Mouse (Mus musculus) liver, postnatal 0 days (tissue): ENCODE results near the gene Pilra.

Experiments used
- CTCF ChIP-seq: sonication (generic); IDR thresholded peaks from 2 replicates; pipeline ENCODE4 v1.5.1; 2016; ENCODE audit warnings: antibody characterized with exemption, low read depth
- EP300 ChIP-seq: IDR thresholded peaks from 2 replicates; pipeline ENCODE4 v1.6.1; 2016; ENCODE audit warnings: antibody characterized with exemption, low read depth, mild to moderate bottlenecking

- TF ChIP-seq CTCF (no peak), EP300 (no peak)
These were observed 10.1 kb downstream of the Pilra start for GRCm38 (mm10) chr5:137825971-137826370.
